Mouse (Mus musculus) liver, embryonic 14.5 days (tissue): ENCODE measurements around the gene Vil1.

Source experiments
- CTCF ChIP-seq: IDR thresholded peaks from 2 replicates; pipeline ENCODE4 v1.5.1; 2016; ENCODE audit warnings: antibody characterized with exemption, low read depth, control low read depth
- EP300 ChIP-seq: IDR thresholded peaks from 2 replicates; pipeline ENCODE4 v1.6.1; 2016; ENCODE audit warnings: antibody characterized with exemption, low read depth

DNA sequence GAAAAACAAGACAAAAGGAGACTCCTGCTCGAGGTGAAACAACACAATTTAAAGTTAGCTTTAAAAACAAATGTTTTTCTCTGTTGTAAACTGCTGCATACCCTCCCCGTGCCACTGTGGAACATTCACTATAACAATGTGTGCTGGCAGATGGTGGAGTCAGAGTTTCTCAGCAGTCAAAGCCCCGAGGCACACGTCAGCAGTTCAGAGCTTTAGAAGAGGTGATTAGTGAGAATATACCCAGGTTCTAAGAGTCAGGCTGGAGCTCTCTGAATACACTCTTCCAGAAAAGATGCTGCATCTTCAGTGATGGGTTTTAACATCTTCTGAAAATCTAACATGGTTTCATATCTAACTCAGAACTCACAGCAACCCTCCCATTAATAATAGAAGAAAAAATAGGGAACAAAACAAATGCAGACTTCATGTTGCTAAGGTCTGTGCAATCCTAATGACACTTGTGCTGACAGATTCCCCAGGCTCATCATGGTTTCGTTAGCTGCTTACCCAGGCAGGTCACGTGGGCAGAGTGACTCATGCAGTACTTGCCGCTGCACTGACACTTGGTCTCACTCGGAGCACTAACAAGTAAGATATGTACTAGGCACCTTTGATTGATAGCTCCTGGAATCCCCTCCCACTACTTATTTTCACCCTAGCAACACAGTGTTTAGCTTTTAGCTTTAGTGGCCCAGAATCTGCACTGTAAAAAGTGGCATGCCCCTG, 28.7 kb downstream of the Vil1 start:
- TF ChIP-seq CTCF (no peak), EP300 (no peak)
